14 mouse cellular contexts compared by ENCODE assay signal in the genomic region with DNA sequence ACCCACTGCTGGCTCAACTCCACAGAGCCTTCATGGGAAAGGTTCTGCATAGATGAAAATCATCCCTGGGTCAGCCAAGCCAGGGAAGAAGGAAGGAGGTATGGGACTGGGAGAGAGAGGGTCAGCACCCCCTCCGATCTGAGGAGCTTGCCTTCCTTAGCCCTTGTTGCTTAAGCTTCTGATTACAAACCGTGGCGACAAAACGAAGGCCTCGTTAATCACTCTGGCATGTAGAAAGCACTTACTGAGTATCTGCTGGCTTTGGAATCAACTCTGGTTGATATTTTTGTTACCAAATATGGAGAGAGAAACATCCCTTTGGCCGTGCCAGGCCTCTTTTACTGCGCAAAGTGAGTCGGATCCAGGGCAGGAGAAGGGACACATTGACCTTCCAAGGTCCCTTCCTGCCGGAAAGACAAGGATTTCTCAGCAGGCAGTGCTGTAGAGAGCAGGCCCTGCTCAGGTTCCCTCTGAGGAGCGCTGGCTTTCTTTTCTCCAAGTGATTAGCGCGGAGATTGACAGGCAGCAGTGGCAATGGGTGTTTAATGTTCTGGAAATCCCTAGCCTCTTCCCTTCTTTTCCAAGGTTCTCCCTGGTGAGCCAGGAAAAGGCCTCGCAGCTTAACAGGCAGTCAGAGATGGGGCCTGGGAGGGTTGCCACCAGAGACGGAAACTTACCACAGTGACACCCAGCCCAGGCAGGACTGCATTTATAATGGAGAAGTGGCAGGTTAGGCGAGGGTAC. TPM values are rescaled to one million over a fixed set of nuclear protein-coding genes. Genes with fewer than 3 reads are reported as not detected.
DNase-seq lines count a peak whose midpoint lies in the region; ATAC-seq and TF ChIP-seq lines count a peak whose summit lies in the region.
"Had no signal": no experiment of that assay in that cellular context is flagged by ENCODE, and none has a peak within 500 bp of the region (broad histone marks: within the 10 kb centered on the region; RNA-seq: fewer than 3 reads in every experiment).

No protein-coding gene starts in this region.

- H3K36me3 ChIP-seq in heart, embryonic 13.5 days: no peaks in the 10 kb centered on the region
- H3K36me3 ChIP-seq in midbrain, embryonic 10.5 days: no peaks in the 10 kb centered on the region
- H3K36me3 ChIP-seq in midbrain, postnatal 0 days (ENCODE audit: insufficient read depth, low read length): no peaks in the 10 kb centered on the region
- no peaks in the 10 kb centered on the region for H3K36me3 ChIP-seq in midbrain, embryonic 14.5 days (ENCODE audit: control insufficient read depth, insufficient read depth, low read length)
- H3K36me3 ChIP-seq: embryonic facial prominence, embryonic 13.5 days; limb, embryonic 15.5 days had no signal

- H3K9ac ChIP-seq in heart, embryonic 13.5 days: peak overlapping the region; percentile 58
- H3K9ac ChIP-seq in midbrain, postnatal 0 days (replicated peaks; ENCODE audit: low read length, poor library complexity, severe bottlenecking): no peak overlapping the region
- no peak overlapping the region for H3K9ac ChIP-seq in midbrain, embryonic 14.5 days (replicated peaks; ENCODE audit: low read length)
- H3K9ac ChIP-seq: embryonic facial prominence, embryonic 13.5 days; limb, embryonic 15.5 days had no signal

- no peak for TF ChIP-seq CTCF in midbrain, postnatal 0 days (IDR thresholded peaks at IDR 0.05)

- H3K4me1 ChIP-seq in heart, embryonic 13.5 days: peaks cover 21% of the 10 kb centered on the region
- H3K4me1 ChIP-seq in midbrain, embryonic 10.5 days: peaks cover 12% of the 10 kb centered on the region
- 0 out of 2 replicates have a peak, but pooled peaks cover 3% of the 10 kb centered on the region for H3K4me1 ChIP-seq in midbrain, postnatal 0 days (ENCODE audit: insufficient read depth, low read length)
- H3K4me1 ChIP-seq in midbrain, embryonic 14.5 days (ENCODE audit: control insufficient read depth, insufficient read depth, low read length): peaks cover 5% of the 10 kb centered on the region; the same call in 1 of the 2 replicates
- H3K4me1 ChIP-seq: embryonic facial prominence, embryonic 13.5 days; limb, embryonic 15.5 days had no signal

- no peak for DNase-seq in heart, postnatal 10 days
- DNase-seq in midbrain, embryonic 10.5 days (ENCODE audit: low spot score): peak; percentile 34
- no peak for DNase-seq in midbrain, postnatal 0 days (ENCODE audit: low spot score)
- peak; percentile 38 for DNase-seq in embryo, embryonic 10.5 days (ENCODE audit: low spot score)
- DNase-seq in midbrain, embryonic 14.5 days: no peak
- DNase-seq in layer of hippocampus, postnatal 25 days (ENCODE audit: extremely low spot score in 1 of 2, low spot score in 1 of 2): no peak
- DNase-seq in MN1 (ENCODE audit: low spot score): no peak

- H3K27ac ChIP-seq in heart, embryonic 13.5 days (replicated peaks): peak overlapping the region; percentile 77
- H3K27ac ChIP-seq in midbrain, embryonic 10.5 days (replicated peaks): 0 out of 2 replicates have a peak overlapping the region, but pooled peaks have one; percentile 30
- H3K27ac ChIP-seq in midbrain, postnatal 0 days (ENCODE audit: low read depth, low read length): no peak overlapping the region
- H3K27ac ChIP-seq in midbrain, embryonic 14.5 days (replicated peaks; ENCODE audit: low read depth, low read length): 0 out of 2 replicates have a peak overlapping the region, but pooled peaks have one; percentile 22
- H3K27ac ChIP-seq: embryonic facial prominence, embryonic 13.5 days; limb, embryonic 15.5 days had no signal

- 20% methylated on average over 15 of the region's 15 CpGs for WGBS in heart, embryonic 13.5 days
- 23% methylated on average over 15 of the region's 15 CpGs for WGBS in midbrain, embryonic 10.5 days
- WGBS in midbrain, postnatal 0 days: 18% methylated on average over 15 of the region's 15 CpGs
- 15% methylated on average over 15 of the region's 15 CpGs for WGBS in midbrain, embryonic 14.5 days

- H3K27me3 ChIP-seq in heart, embryonic 13.5 days (replicated peaks): no peaks in the 10 kb centered on the region
- H3K27me3 ChIP-seq in midbrain, embryonic 10.5 days (ENCODE audit: low read depth, poor library complexity, severe bottlenecking): peaks cover 12% of the 10 kb centered on the region
- no peaks in the 10 kb centered on the region for H3K27me3 ChIP-seq in midbrain, postnatal 0 days (ENCODE audit: insufficient read depth, low read length)
- H3K27me3 ChIP-seq in midbrain, embryonic 14.5 days (ENCODE audit: control insufficient read depth, insufficient read depth, low read length): no peaks in the 10 kb centered on the region
- H3K27me3 ChIP-seq: embryonic facial prominence, embryonic 13.5 days; limb, embryonic 15.5 days had no signal

- H3K4me2 ChIP-seq in heart, embryonic 13.5 days: peak overlapping the region; percentile 9; the same call in 1 of the 2 replicates
- H3K4me2 ChIP-seq in midbrain, postnatal 0 days (ENCODE audit: low read depth, low read length, poor library complexity, severe bottlenecking): no peak overlapping the region
- H3K4me2 ChIP-seq in midbrain, embryonic 14.5 days (ENCODE audit: low read length): no peak overlapping the region
- H3K4me2 ChIP-seq: embryonic facial prominence, embryonic 13.5 days; limb, embryonic 15.5 days had no signal

- H3K4me3 ChIP-seq in heart, embryonic 13.5 days: no peak overlapping the region
- no peak overlapping the region for H3K4me3 ChIP-seq in midbrain, embryonic 10.5 days
- no peak overlapping the region for H3K4me3 ChIP-seq in midbrain, postnatal 0 days (ENCODE audit: low read depth, low read length)
- H3K4me3 ChIP-seq in midbrain, embryonic 14.5 days (replicated peaks; ENCODE audit: low read depth, low read length): no peak overlapping the region
- H3K4me3 ChIP-seq: embryonic facial prominence, embryonic 13.5 days; limb, embryonic 15.5 days had no signal

- intact Hi-C loops in heart, postnatal 10 days (cut with DNase I): no loop called here

- ATAC-seq in heart, embryonic 13.5 days (ENCODE audit: extremely low read depth, insufficient number of reproducible peaks, low FRiP score, low TSS enrichment): no peak
- no peak for ATAC-seq in midbrain, postnatal 0 days (ENCODE audit: low FRiP score)
- ATAC-seq in midbrain, embryonic 14.5 days (ENCODE audit: low FRiP score, low TSS enrichment): no peak
- ATAC-seq: CD4-positive, CD25-positive, alpha-beta regulatory T cell, adult 4 months had no signal

- no peaks in the 10 kb centered on the region for H3K9me3 ChIP-seq in heart, embryonic 13.5 days
- H3K9me3 ChIP-seq in midbrain, embryonic 10.5 days (replicated peaks): no peaks in the 10 kb centered on the region
- no peaks in the 10 kb centered on the region for H3K9me3 ChIP-seq in midbrain, postnatal 0 days (ENCODE audit: low read length)
- H3K9me3 ChIP-seq in midbrain, embryonic 14.5 days (ENCODE audit: control insufficient read depth, low read length): no peaks in the 10 kb centered on the region
- H3K9me3 ChIP-seq: embryonic facial prominence, embryonic 13.5 days; limb, embryonic 15.5 days had no signal

RNA-seq across cellular contexts. Expression of a gene that starts 33.1 kb away (rescaled TPM):
- not detected in 2 replicates for polyA plus RNA-seq in heart, embryonic 13.5 days (2015; fragmentation: Nextera tagmentation; extraction: Ambion mirVana)
- total RNA-seq in heart, postnatal 10 days (2021): not detected
- not detected in 2 replicates for polyA plus RNA-seq in midbrain, embryonic 10.5 days (2016; fragmentation: Nextera tagmentation; extraction: Ambion mirVana)
- not detected in 2 replicates for total RNA-seq in midbrain, postnatal 0 days (2014; rRNA removed)
- polyA plus RNA-seq in midbrain, postnatal 0 days (2015; fragmentation: Nextera tagmentation; extraction: Ambion mirVana): not detected in 2 replicates
- not detected in 2 replicates for polyA plus RNA-seq in midbrain, embryonic 14.5 days (2014; fragmentation: Nextera tagmentation; extraction: Ambion mirVana)
- not detected for total RNA-seq in layer of hippocampus, postnatal 25 days (2021)
- total RNA-seq: gastrocnemius, postnatal 4 days; layer of hippocampus, adult 8-10 months; megakaryocyte progenitor cell, adult 5-6 weeks had no signal
- polyA plus RNA-seq: CD4-positive, CD25-positive, alpha-beta regulatory T cell, adult 4 months; embryonic facial prominence, embryonic 13.5 days; limb, embryonic 15.5 days had no signal

RNA-seq across cellular contexts. Expression of a gene that starts 46.8 kb away (rescaled TPM):
- 24.1 and 26.8 TPM in 2 replicates for polyA plus RNA-seq in heart, embryonic 13.5 days (2015; fragmentation: Nextera tagmentation; extraction: Ambion mirVana)
- 10 to 100 TPM; 33.4 to 33.5 TPM for total RNA-seq in heart, postnatal 10 days (2021)
- 35.0 and 47.1 TPM in 2 replicates for polyA plus RNA-seq in midbrain, embryonic 10.5 days (2016; fragmentation: Nextera tagmentation; extraction: Ambion mirVana)
- total RNA-seq in midbrain, postnatal 0 days (2014; rRNA removed): 34.1 and 36.7 TPM in 2 replicates
- polyA plus RNA-seq in midbrain, postnatal 0 days (2015; fragmentation: Nextera tagmentation; extraction: Ambion mirVana): 41.9 and 45.7 TPM in 2 replicates
- 36.5 and 59.7 TPM in 2 replicates for polyA plus RNA-seq in midbrain, embryonic 14.5 days (2014; fragmentation: Nextera tagmentation; extraction: Ambion mirVana)
- 10 to 100 TPM; 26.4 to 26.6 TPM for total RNA-seq in layer of hippocampus, postnatal 25 days (2021)

Comparison
In these comparisons a context has a peak if more than half of its experiments do, and no peak if none do; other contexts are left out.
1. DNase-seq: peak in midbrain, embryonic 10.5 days (single experiment) and embryo, embryonic 10.5 days (single experiment); none in heart, postnatal 10 days (0 of 2), midbrain, postnatal 0 days (single experiment), midbrain, embryonic 14.5 days (single experiment), layer of hippocampus, postnatal 25 days (0 of 2) and MN1 (single experiment).